Mouse (Mus musculus): ENCODE results near the gene Olfr608.
"Not testable (repeated sequence)": the region's sequence is repeated elsewhere in the genome, so short reads cannot be mapped to it uniquely, and the experiment has no call there.

Gene Olfr608

GRCm38 (mm10) chr7:103469577-103469976 is at the start of gene Olfr608:
Gene Olfr608 (plus strand): TSS chr7:103469877.
- no peak for DNase-seq (ENCODE audit: low spot score)

DNA sequence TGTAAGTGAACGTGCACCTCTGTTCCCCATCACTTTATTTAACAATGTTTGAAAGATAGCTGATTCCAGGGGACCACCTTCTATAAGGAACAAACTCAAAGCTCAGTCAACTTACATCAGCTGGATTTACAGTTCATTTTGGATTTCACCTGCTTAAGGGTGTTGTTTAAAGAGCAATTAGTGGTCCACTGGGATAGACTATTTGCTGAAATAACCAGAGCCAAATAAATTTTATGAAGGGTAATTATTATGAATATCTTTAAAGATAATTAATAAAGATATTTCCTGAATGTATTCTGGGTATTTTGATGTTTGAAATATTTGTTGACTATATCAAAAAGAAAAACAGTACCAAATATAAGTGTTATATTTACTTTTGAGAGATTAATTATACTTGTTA is 24.3 kb upstream of the Olfr608 start, which contains the start of gene Olfr605:
Gene Olfr605 (minus strand): TSS at position 101 of the 400 bp plus-strand sequence.
- no peak for DNase-seq (ENCODE audit: low spot score)

DNA sequence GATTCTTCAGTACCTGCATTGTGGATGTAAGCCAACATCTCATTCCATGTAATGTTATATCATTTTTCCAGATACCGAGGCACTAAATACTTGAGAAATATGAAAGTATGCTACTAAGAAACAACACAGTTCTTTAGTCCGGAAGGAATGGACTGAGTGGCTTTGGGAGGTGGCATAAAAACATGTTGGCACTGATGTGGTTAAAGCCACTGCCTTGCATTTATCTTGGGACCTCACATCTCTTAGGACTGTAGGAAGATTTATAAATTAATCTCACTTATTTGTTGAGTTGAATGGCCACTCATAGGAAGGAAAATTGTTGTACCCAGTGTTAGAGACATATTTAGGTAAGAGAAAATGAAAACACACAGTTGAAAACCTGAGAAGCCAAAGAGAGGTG is 20.9 kb upstream of the Olfr608 start, which contains the start of gene Olfr606:
Gene Olfr606 (plus strand): TSS at position 301 of the 400 bp plus-strand sequence.
- DNase-seq (ENCODE audit: low spot score), result no peak

- no peak for DNase-seq (ENCODE audit: low spot score)
Observed at GRCm38 (mm10) chr7:103460590-103460989, 9.1 kb upstream of the Olfr608 start.

DNA sequence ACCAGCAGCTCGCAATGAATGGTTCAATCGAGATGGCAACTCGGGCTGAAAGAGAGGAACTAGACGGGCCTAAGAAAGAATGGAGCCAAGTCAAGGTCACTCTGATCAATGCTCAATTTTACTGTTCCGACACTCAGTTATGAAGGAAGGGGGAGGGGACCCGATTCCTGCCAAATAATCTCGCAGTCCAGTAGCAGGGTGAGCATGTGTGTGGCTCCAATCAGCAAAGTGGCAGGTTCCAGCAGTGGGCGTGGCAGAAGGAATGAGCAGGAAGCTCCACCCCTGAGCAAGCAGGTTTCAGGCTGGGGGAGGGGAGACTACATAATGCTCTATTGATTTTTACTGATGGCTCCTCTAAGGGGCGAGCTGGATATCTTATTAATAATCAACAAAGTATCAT is 7.4 kb downstream of the Olfr608 start:
- not testable (repeated sequence) for DNase-seq (ENCODE audit: low spot score)

- DNase-seq (ENCODE audit: low spot score), result no peak
Observed at GRCm38 (mm10) chr7:103497962-103498361, 28.3 kb downstream of the Olfr608 start, which contains the start of gene Olfr609. Gene Olfr609 (minus strand): TSS chr7:103498062.

DNA sequence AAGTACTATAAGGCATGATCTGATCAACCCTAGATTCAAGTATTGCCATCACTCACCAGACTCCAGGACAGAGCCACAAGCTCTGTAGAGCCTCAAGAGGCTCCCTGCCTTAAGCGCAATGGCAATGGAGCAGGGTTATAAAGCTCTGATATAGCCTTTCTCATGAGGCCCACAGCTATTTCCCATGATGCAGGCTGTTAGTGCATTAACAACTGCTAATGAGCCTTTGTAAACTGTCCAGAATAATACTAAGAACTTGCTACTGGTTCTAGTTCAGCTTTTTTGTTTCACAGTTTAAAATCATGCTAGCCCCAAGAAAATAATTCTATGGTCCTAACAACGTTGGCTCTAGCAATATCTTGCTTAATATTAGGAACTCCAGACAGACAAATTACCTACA is 42.3 kb downstream of the Olfr608 start, which contains the start of gene Olfr610:
Gene Olfr610 (minus strand): TSS at position 101 of the 400 bp plus-strand sequence.
- DNase-seq (ENCODE audit: low spot score), result no peak

- not testable (repeated sequence) for DNase-seq (ENCODE audit: low spot score)
Observed at GRCm38 (mm10) chr7:103520746-103521145, 51.1 kb downstream of the Olfr608 start, which contains the start of gene Olfr611. Gene Olfr611 (minus strand): TSS chr7:103520846.

Measured in c-Kit-positive CD71-positive TER-119-positive erythroid progenitor cells, embryonic 14.5 days (primary cell).